Mouse (Mus musculus): Measurements from ENCODE around the gene Map3k3.
"Not testable (repeated sequence)": the region's sequence is repeated elsewhere in the genome, so short reads cannot be mapped to it uniquely, and the experiment has no call there.

Gene Map3k3

DNA sequence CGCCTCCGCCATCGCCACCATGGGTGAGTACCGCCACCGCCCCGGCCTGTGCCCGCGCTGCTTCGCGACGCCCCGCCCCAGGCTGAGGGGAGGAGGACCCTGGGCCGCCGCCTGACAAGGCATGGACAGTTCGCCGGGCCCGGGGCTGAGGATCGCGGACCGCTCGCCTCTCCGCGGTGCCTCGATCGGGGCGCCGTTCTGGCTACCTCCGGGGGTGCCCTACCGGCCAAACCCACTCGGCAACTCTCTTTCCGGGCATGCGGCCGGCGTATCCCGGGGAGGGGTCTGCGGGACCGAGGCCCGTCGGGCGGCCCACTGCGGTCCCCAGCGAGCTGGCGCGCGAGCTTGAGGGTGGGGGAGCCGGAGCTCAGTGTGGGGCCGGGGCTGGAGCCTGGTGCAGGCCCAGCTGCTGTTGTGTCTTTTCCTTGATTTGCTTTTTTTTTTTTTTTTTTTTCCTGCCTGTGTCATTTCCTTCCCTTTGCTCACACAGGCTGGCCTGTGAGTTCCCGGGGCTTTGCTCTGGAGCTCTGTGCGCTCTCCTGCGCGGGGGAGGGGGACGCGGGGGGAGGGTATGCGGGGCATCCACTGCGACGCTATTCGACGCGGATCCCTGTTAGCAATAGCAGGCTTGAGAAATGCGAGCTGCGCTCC lies 623 bp downstream of the Map3k3 start:
- peak; percentile 68 for DNase-seq

DNA sequence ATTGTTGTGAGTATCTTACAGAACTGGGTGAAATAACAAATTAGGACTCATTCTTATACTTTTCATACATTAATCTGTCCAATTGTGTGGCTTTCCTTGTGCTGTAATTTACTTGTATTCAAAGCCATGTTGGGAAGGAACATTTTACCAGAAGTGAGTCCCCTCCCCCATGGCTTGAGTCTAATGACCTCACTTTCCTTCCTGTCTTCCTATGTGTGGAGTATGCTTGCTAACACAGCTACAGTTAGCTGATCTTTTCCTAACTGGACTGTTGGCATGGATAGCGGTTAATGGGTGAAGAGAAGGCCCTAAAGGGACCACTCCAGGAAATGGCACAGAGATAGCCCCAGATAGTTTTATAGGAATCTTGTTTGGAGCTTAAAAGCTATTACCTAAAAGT lies 13.8 kb downstream of the Map3k3 start:
- DNase-seq: no peak

DNA sequence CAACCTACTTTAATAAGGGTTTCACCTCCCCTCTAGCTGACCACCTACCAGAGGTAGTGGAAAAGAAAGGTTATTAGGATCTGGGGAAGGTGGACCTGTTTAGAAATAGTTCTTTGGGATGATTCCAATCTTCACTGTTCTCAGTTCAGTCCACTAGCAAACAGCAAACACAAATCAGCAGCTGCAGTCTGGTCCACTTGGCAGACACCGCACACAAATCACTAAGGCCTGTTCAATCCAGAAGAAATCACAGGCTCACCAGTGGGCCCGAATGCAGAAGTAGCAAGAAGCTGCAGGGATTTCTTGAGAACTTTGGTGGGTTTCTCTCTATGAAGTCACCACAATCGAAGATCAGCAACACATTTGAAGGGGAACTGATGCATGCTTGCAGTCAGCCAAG lies 18.5 kb downstream of the Map3k3 start:
- no peak for DNase-seq

DNA sequence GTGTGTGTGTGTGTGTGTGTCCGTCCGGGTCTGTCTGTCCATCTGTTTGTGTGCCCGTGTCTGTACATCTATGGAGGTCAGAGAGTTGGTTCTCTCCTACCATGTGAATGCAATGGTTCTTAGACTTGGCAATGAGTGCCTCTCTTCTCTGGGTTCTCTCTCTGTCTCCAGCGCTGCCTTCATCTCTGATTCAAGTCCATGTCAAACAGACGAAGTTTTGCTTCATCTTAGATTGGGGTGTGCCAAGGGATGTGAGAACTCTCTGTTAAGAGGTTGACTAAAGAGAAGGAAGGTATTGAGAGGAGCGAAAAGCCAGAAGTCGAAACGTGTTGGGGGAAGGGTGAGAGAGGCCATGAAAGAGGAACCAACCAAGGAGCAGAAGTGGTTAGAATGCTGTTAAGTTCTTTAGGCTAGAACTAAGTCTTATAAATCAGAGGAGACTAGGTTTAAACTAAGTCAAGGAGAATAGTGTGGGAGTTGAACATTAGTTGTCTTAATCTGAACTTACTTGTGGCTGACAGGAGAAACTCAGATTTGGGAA lies 21.7 kb downstream of the Map3k3 start:
- no peak for DNase-seq

DNA sequence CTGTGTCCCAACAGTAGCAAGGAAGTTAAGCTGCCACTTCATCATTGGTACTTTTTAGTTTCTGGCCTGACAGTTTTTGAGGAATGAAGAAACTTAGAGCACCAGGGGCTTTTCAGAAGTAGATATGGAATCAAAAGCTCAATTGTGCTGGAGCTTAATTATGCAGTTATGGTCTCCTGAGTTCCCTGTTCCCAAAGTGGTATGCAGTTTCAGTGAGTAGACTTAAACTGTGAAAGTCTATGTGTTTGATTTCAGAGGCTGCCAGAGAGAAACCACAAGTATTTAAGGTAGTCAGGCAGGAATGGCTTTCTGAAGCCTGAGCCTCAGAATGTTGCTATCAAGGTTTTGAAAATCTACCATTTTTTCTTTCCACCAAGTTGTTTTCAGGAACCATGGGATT lies 27.3 kb downstream of the Map3k3 start:
- no peak for DNase-seq

DNA sequence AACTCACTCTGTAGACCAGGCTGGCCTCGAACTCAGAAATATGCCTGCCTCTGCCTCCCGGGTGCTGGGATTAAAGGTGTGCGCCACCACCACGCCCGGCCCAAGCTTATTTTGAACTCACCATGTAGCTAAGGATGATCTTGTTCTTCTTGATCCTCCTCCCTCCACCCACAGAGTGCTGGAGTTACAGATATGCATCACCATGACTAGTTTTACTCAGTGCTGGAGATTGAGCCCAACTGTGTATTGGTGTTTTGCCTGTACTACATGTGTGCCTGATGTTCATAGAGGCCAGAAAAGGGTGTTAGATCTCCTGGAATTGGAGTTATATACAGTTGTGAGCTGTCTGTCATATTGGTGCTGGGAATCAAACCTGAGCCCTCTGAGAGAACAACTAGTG lies 37.8 kb downstream of the Map3k3 start:
- DNase-seq: no peak

DNA sequence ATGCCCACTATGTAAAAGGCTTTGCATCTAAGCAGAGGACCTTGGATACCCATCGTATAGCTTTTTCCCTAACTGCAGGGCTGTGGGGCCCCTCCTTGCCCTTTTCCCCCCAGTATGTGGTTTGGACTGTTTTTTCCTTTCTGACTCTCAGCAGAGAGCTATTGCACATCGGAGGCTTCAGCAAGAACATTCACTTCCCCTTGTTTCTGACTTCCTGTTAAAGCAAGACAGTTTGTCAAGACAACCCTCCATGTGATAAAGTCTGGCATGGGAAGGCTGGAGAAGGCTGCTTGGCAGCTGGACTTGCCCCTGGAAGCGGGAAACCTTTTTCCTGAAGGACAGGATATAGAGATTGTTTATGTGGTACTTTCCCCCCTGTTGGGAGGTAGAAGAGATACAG lies 38.3 kb downstream of the Map3k3 start:
- DNase-seq: no peak

DNA sequence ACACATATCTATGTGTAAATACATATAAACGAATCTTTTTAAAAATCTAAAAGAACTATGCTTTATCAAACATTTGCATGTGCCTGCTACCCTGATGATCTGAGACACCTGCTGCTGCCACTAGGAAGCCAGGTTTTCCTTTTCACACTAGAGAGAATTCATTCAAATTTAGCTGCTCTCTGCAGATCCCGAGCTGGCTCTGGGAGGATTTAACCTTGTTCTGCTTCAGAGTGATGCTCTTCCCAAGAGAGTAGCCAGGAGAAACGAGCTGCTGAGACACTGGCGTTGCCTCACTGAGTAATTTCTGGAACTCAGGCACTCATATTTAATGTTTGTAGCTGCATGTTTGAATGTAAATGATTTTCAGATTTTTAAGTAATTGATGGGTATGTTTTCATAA lies 40.4 kb downstream of the Map3k3 start:
- DNase-seq: no peak

DNA sequence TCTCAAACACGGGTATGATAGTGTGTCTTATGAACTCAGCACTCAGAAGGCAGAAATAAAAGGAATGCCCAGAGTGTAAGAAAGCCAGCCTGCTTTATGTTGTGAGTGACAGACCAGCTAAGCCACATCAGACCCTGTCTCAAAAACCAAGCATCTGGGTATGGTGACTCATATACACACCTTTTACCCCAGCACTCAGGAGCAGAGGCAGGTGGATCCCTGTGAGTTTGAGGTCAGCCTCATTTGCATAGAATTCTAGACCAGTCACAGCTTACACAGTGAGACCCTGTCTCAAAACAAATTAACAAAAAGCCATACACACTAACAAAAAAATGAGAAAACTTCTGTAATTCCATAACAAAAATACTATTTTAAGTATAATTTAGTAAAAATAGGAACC lies 41.4 kb downstream of the Map3k3 start:
- no peak for DNase-seq

DNA sequence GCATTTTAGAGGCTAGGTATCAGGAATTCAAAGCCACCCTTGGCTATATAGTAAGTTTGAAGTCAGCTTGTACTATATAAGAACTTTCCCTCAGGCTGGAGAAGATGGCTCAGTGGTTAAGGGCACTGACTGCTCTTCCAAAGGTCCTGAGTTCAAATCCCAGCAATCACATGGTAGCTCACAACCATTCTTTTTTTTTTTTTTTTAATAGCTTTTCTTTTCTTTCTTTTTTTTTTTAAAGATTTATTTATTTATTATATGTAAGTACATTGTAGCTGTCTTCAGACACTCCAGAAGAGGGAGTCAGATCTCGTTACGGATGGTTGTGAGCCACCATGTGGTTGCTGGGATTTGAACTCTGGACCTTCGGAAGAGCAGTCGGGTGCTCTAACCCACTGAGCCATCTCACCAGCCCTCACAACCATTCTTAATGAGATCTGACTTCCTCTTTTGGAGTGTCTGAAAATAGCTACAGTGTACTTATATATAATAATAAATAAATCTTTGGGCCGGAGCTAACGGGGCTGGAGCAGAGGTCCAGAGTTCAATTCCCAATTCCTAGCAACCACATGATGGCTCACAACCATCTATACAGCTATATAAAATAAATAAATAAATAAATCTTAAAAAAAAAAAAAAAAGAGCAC lies 42.4 kb downstream of the Map3k3 start:
- DNase-seq: not testable (repeated sequence)

DNA sequence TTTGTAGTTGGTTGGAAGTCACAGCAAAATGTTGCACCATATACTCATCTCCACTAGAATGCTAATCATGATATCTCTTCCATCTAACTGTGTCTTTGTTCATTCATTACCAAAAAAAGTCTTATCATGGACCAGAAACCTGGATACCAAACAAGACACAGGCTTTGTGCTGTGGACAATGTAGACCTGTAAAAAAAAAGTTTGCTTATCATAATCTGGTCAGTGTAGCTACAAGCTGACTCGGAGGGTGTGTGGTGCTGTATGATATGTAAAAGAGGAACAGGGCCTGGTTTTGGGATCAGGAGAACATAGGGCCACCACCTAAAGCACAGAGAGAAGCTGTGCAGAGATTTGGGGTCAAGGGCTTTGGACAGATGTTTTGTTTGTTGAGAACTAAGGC lies 45.1 kb downstream of the Map3k3 start:
- DNase-seq: no peak

DNA sequence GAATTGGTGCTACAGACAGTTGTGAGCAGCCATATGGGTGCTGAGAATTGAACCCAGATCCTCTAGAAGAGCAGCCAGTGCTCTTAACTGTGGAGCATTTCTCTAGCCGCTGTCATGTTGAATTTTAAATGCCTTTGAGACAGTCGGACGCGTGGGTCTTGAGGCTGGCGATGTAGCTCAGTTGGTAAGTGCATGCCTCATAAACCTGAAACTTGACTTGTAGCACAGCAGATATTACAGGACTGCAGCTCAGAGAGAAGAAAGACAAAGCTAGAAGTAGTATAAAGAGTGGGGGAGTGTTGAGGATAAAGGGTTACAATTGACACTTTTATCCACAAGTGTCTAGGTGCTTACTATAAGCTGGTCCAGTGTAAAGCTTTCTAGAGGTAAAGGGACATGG lies 48.1 kb downstream of the Map3k3 start:
- DNase-seq: no peak

DNA sequence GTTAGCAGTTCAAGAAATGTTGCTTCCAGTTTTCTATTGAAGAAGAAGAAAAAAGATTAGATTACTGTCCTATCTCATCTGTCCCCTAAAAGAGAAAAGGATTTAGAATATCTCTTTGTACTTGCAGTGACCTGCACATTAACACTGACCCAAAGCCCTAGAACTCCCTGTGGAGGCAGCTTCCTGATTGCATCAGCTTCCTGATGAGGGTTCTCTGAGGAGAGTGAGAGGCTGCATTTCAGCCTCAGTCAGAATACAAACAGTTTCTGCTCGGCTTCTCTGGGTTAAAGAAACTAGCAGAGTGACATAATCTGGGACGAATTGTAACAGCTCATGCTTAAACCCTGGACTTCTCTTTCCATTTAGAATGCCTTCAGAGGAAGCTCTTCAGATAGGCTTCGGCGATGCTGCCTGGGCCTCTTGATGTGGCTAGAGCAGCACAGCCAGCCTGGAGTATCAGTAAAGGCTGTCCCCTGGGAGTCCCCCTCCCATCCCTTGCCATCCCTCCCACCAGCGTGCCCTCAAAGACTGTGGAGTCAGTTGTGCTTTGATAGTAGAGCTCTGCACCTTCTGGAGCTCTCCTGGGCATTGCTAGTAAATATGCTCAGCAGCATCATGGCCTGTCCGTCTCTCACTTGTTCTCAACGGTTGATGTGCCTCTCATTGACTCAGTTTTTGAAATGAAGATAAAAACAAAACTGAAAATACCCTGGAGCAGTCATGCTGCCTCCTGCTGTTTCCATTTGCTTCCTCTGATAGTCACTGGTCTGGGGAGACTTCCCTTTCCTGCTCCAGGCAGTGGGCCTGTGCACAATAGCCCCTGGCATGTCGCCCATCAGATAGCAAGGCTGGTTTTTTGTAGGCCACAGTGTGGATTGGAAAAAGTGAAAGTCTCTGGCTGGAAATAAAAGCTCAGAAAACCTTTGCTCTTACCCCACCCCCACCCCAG lies 50.4 kb downstream of the Map3k3 start:
- peak; percentile 61 for DNase-seq

DNA sequence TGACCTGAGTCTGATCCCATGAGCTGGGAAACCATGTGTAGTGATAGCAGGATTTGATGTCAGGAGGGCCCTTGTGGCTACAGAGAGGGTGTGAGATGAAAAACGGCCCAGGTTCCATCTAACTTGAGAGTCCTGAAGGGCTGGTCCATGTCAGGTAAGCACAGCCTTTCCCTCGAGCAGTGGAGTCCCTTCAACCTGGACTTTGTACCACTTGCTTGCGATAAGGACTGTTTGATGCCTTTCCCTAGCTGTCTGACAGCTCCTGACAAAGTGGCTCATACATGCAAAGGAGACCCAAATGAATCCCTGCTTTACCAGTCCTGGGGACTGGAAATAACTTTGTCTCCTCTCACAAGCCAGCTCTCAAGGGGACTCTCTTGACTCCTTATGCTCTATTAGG lies 66.8 kb downstream of the Map3k3 start:
- no peak for DNase-seq

DNA sequence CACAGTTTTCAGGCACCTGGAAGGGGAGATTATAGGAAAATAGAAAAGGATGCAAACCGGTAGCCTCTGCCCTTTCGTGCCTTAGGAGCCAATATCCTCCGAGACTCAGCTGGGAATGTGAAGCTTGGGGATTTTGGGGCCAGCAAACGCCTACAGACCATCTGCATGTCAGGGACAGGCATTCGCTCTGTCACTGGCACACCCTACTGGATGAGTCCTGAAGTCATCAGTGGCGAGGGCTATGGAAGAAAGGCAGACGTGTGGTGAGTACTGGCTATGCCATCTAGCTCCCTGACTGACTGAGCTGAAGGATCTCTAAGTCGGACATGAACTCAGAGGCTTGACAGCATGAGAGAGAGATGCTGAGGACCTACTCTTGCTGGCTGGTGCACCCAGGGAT lies 67.7 kb downstream of the Map3k3 start:
- no peak for DNase-seq

DNA sequence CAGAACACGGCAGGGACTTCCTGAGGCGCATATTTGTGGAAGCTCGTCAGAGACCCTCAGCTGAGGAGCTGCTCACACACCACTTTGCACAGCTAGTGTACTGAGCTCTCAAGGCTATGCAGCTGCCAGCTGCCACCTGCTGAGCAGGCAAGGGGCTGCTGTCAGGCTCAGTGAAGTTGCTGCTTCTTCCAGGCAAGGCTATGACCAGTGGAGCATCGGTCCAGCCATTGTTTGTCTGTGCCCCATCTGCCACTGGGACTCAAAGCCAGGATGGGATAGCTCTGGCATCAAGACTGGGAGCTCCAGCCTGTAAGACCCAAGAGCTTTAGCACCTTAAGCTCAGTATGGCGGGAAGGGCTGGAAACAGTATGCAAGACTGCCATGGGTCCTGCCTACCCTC lies 69.7 kb downstream of the Map3k3 start:
- DNase-seq: no peak

DNA sequence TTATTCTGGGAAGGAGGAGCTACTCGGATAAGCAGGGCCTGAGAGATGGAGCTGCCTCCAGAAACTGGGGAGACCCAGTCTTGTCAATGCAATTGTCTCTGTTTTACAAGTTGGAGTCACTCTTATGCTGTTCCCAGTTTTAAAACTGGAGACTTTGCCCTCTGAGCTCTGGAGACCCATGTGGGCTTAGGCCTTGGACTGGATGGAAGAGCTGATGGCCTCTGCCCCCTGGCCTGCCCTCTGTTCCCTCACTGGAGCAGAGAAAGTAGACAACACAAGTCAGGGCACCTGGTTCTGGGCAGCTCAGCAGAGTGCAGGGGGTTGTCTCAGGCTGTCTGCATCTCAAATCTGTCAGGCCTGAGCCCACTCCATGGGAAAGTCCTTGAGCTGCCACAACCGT lies 70.4 kb downstream of the Map3k3 start:
- DNase-seq: no peak

DNA sequence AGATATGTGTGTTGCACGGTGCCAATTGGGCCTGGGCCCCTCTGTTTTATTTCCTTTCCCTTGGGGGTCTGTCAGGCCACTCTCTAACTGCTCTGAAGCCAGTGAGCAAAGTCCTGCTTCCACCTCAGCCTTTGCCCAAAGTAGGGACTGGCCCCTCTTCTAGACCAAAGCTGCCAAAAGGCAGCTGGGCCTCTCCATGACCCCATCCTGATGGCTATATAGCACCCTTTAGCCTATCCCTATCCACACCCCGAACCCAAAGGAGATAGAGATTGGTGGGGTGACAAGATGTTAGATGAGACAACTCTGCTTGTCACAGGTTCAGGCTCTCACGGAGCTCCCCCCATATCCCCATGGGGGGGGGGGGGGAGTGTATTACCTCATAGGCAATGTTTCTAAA lies 71.3 kb downstream of the Map3k3 start:
- no peak for DNase-seq

DNA sequence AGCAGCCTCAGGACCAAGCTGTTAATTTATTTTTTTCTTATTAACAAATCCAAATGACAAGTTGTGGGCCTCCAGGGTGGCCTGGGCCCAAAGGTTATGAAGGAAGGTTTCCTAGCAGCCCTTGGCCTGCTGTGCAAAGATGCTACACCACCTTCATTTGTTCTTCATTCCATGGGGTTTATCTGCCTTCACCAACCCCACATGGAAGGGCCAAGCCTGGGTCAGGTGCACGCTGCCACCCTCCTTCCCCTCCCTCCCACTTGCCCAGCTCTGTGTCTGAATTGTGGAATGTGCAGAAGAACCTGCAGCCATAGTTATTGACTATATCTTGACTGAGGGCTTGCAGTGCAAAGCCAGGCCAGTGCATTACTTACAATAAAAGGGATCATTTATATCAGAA lies 71.8 kb downstream of the Map3k3 start:
- DNase-seq: no peak

DNA sequence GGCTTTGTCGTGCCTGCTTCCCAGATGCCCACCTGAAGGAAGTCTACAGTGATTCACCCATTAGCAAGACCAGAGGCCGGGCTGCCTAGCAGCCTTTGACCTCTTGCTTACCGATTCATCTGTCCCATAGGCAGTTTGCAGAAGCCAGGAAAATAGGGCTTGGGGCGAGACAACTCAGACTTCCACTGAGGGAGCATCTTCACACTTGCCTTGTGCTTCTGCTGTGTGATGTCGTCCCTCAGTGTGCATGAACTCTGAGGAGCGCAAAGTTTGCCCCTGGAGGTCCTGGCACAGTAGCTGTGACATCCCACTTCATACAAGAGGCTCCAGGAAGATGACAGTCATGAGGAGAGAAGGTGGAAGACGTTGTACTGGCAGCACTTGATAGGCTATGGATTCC lies 72.7 kb downstream of the Map3k3 start:
- DNase-seq: no peak

DNA sequence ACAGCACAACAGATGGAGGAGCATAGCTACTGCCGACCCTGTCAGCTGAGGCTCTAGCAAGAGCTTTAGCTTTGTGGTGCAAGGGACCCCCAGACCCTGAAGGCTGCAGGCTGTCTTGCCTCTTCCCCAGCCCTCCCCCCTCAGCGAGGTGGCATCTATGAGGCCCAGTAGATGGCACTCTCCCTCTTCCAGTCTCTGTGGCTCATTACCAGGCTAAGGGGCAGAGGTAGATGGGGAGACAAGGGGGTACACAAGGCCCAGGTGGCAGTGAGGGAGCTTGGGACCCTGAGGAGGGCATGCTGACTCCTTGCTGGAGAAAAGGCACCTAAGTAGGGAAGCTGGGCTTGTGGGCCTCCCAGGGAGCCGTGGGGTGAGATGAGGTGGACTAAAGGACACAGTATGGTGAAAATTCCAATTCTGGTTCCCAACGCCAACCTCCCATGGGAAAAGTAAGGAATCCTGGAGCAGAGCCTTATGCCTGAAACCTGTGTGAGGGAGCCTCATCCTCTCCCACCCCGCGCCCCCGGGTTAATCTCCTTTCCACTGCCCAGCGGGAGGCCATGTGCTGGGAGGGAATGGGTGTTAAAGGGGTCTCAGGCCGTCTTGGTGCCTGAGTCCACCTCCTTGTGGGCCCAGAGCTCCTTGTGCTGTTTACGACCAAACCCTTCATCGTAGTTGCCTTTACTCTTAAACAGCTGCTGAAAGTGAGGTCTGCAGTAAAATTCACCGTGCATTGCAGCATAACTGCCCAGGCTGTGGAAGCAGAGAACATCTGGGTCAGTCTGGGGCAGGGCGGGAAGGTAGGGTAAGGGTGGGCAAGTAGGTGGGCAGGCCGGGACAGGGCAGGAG lies 73.9 kb downstream of the Map3k3 start:
- peak; percentile 50 for DNase-seq

DNA sequence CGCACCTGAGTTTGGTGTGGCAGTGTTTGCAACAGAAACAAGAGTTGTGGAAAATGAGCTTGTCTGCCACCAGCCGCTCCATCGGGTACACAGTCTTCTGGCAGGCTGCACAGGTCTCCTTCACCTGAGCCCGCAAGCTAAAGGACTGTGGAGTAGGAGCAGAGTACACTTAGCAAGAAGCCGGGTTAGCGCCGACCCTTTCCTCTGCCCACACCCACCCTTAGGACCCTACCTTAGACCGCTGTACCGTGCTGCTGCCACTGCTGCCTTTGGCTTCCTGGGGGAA lies 74.5 kb downstream of the Map3k3 start:
- DNase-seq: no peak

Measured in right cerebral cortex, postnatal 14 days (tissue).